Mouse (Mus musculus): ENCODE data around the gene Prph.

DNA sequence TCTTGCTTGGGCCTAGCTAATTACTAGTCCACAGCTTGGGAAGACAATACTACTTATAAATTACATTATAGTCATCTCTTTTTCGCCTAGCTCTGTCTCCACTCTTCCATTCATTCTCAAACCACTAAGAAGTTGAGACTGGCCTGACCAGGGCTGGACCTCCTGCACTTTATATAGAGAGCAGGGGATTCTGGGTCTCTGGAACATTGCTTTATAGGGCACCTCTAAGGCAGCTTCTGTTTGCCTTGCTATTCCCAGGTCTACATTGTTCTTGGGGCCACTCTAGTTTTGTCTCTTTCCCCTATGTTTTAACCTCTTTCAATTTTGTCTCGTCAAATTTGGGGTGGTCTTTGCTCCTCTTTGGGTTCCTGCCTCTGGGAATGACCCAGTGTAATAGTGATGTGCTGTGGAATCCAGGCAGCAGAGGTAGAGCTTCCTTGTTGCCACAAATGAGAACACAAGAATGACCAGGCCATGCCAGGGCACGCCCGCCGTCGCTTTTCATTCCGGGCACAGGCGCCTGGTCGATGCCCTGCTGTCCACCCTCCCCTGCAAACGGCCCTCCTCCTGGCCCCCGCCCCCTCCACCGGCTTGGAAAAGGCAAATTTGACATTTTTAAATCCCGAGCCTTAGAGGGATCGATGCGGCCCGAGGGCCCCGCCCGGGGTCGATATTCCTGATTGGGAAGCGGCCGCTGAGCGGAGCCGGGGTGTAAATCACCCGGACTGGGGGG lies 41.3 kb downstream of the Prph start:
- TF ChIP-seq POLR2A (IDR thresholded peaks at IDR 0.05; ENCODE audit: borderline replicate concordance, insufficient read depth, low read length) (no peak), CTCF (IDR thresholded peaks at IDR 0.05; ENCODE audit: borderline replicate concordance, insufficient read depth, low read depth, low read length) (no peak)

Data from cerebellum, adult 2 months (tissue).